Mouse (Mus musculus) 3T3-L1 (cell line): ENCODE results near the gene Gm8362.
"Not testable (repeated sequence)": the region's sequence is repeated elsewhere in the genome, so short reads cannot be mapped to it uniquely, and the experiment has no call there.

ENCODE experiments used
- DNase-seq: peaks from one replicate; pipeline ENCODE4 v3.0.0-alpha.2; 2015; ENCODE audit warnings: low read depth, low spot score

Gene Gm8362

DNA sequence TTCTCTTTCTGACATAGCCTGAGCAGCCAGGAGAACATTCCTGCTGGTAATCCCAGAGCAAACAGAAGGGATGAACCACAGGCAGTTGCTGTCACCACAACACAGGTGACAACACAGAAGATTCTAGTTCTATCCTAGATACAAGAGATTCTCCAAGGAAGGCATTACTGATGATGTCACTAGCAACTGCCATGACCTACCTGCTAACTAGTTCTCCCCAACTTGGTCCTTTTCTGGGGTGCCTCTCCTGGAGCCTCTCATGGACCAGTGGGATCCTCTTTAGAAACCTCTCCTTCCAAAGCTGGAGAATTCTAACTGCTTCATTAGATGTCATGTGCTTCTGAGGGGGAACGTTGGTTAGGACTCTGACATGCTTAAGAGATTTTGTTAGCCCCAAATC is at the start of gene Gm8362:
Gene Gm8362, minus strand, starts transcription at position 101 of the 400 bp plus-strand sequence.
- not testable (repeated sequence) for DNase-seq

DNA sequence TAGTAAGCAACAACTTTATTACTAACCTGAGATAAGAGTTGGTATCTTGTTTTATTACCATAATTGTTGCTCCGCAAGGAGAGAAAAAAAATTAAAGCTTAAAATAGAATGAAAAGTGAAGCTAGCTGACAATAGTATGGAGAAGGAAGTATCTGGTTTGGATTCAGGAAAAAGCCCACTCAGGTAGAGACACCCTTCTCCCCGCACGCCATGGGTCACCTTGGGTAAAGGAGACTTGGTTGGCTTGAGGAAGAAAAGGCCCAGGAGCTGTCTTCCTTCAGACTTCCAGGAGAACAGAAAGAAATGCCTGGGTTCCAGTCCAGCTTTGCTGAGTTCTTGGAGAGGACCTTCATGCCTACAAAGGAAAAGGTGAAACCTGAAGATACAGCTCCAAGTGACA is 49.1 kb upstream of the Gm8362 start:
- DNase-seq, result not testable (repeated sequence)

DNA sequence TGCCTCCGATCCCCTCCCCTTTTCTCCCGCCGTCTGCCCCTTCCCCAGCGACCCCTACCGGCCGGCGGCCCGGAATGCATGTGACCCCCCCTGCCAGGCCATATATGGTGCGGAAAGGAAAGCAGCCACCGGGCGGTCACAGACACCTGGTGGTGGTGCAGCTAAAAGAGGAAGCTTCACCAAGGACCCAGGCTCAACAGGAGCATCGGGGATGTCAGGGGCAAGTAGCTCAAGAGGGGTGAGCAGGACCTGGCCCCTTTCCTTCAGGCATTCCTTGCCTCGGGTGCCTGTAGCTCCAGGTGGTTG is 17.0 kb downstream of the Gm8362 start:
- DNase-seq, result not testable (repeated sequence)

DNA sequence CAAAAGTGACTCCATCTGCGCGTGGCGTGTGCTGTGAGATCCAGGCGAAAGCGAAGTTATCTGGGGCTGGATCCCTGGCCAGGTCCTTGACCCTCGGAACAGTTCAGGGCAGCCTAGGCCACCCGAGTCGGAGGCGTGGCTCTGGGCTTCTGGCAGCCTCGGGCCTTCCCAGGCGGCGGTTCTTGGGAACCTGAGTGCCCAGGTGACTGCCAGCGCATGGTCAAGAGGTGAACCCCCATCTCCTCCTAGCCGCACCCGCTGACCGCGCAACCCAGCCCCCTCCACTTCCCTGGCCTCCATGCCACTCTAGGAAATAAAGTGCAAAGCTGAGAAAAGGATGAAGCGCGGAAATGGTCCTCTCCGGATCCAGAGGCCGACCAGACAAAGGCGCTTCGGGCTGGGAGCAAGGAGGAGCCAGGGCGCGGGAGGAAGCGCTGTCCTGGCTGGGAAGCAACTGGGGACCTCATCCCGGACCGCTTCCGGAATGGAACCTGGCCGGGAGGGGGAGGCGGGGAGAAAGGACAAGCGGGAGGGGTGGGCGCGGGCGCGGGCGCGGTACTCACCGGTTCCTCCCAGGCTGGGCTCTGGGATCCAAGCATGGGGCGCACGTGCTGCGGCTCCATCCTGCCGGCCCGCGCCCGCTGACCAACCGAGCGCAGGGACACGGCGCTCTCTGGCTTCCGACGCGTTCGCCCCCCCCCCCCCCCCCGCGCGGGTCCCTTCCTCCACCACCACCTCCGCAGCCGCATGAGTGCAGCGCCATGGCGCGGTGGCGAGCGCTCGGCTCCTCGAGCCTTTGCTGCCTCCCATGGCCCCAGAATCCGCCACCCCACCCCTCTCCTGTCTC is 17.6 kb downstream of the Gm8362 start:
- DNase-seq, result peak; percentile 1

DNA sequence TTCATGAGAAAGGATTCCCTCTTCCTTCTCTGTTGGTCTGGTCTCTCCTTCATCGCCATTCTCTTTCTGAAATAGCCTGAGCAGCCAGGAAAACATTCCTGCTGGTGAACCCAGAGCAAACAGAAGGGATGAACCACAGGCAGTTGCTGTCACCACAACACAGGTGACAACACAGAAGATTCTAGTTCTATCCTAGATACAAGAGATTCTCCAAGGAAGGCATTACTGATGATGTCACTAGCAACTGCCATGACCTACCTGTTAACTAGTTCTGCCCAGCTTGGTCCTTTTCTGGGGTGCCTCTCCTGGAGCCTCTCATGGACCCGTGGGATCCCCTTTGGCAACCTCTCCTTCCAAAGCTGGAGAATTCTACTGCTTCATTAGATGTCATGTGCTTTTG is 32.0 kb downstream of the Gm8362 start, which contains the start of gene Gm3636:
Gene Gm3636, minus strand, starts transcription at position 101 of the 400 bp plus-strand sequence.
- DNase-seq, result not testable (repeated sequence)

DNA sequence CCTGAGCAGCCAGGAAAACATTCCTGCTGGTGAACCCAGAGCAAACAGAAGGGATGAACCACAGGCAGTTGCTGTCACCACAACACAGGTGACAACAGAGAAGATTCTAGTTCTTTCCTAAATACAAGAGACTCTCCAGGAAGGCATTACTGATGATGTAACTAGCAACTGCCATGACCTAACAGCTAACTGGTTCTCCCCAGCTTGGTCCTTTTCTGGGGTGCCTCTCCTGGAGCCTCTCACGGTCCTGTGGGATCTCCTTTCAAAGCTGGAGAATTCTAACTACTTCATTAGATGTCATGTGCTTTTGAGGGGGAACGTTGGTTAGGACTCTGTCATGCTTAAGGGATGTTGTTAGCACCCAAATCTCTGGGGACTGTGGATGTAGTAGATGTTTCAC is 54.1 kb downstream of the Gm8362 start, which contains the start of gene Gm8050:
Gene Gm8050, minus strand, starts transcription at position 101 of the 400 bp plus-strand sequence.
- DNase-seq, result not testable (repeated sequence)
